Mouse (Mus musculus) CH12.LX (cell line): ENCODE results near the gene Ifit3. TPM values are rescaled to one million over a fixed set of nuclear protein-coding genes. Genes with fewer than 3 reads are reported as not detected.

Source experiments
- DNase-seq: peaks from one replicate; pipeline ENCODE4 v3.0.0-alpha.2; 2013; ENCODE audit errors: extremely low read depth
- H3K27ac ChIP-seq: 2 replicates; pipeline ENCODE4 v1.5.1; 2012; ENCODE audit warnings: low read depth, mild to moderate bottlenecking, control low read depth, moderate library complexity; ENCODE audit not compliant: insufficient read depth
- H3K27me3 ChIP-seq: replicated peaks from 2 replicates; pipeline ENCODE3; 2012; ENCODE audit warnings: inconsistent platforms
- H3K36me3 ChIP-seq, 2 experiments: replicated peaks in 1 of 2; 2 replicates each; pipeline versions ENCODE3 to v1.6.1; 2012; ENCODE audit warnings: inconsistent platforms in 1 of 2, low read length in 1 of 2, mild to moderate bottlenecking in 1 of 2, mixed read lengths in 1 of 2, moderate library complexity in 1 of 2; ENCODE audit not compliant: control insufficient read depth in 1 of 2, insufficient read depth in 1 of 2
- H3K4me1 ChIP-seq, 2 experiments: 2 replicates each; pipeline ENCODE4 v1.6.1; 2012; ENCODE audit warnings: inconsistent platforms in 1 of 2, moderate library complexity in 1 of 2; ENCODE audit not compliant: insufficient read depth in 2 of 2, control insufficient read depth in 1 of 2
- H3K4me2 ChIP-seq: 2 replicates; pipeline ENCODE4 v1.6.1; 2012; ENCODE audit warnings: low read depth, mild to moderate bottlenecking, control low read depth; ENCODE audit not compliant: poor library complexity, insufficient read depth, severe bottlenecking
- H3K4me3 ChIP-seq, 3 experiments: fragments of 150-350 bp in 1 of 3; sonication (generic) in 1 of 3; replicated peaks in 1 of 3; 2 replicates each; pipeline versions ENCODE3 to v1.5.1; 2011 to 2012; ENCODE audit warnings: low read depth in 2 of 3, low read length in 2 of 3, mild to moderate bottlenecking in 2 of 3, moderate library complexity in 2 of 3, control low read depth in 1 of 3, improper control_type of control experiment in 1 of 3, inconsistent platforms in 1 of 3, mixed read lengths in 1 of 3; ENCODE audit not compliant: poor library complexity in 1 of 3
- H3K79me2 ChIP-seq: replicated peaks from 2 replicates; pipeline ENCODE4 v1.6.1; 2012; ENCODE audit warnings: mild to moderate bottlenecking, moderate library complexity; ENCODE audit not compliant: control insufficient read depth, poor library complexity, insufficient read depth, severe bottlenecking; ENCODE audit errors: extremely low read depth
- H3K9ac ChIP-seq: 2 replicates; pipeline ENCODE4 v1.6.1; 2012; ENCODE audit warnings: low read depth, mild to moderate bottlenecking, control low read depth, moderate library complexity; ENCODE audit not compliant: insufficient read depth
- H3K9me3 ChIP-seq: replicated peaks from 2 replicates; pipeline ENCODE3; 2012; ENCODE audit warnings: low read length, inconsistent platforms, mixed read lengths
- BHLHE40 ChIP-seq: IDR thresholded peaks from 2 replicates; pipeline ENCODE4 v1.6.1; 2011; ENCODE audit warnings: mild to moderate bottlenecking, low read depth, low read length, improper control_type of control experiment
- CHD1 ChIP-seq: IDR thresholded peaks from 2 replicates; pipeline ENCODE4 v1.6.1; 2012; ENCODE audit warnings: low read depth, low read length, improper control_type of control experiment, inconsistent platforms
- ELF1 ChIP-seq: IDR thresholded peaks from 2 replicates; pipeline ENCODE4 v1.6.1; 2014; ENCODE audit warnings: low read depth, mild to moderate bottlenecking, inconsistent platforms, low read length, improper control_type of control experiment
- EP300 ChIP-seq: IDR thresholded peaks from 2 replicates; pipeline ENCODE4 v1.6.1; 2011; ENCODE audit warnings: low read length, improper control_type of control experiment
- ETS1 ChIP-seq: conservative IDR thresholded peaks from 2 replicates; pipeline ENCODE4 v1.6.1; 2012; ENCODE audit warnings: low read depth, mild to moderate bottlenecking, inconsistent platforms, low read length, improper control_type of control experiment, moderate library complexity
- HCFC1 ChIP-seq: IDR thresholded peaks from 2 replicates; pipeline ENCODE4 v1.6.1; 2012; ENCODE audit warnings: low read depth, mild to moderate bottlenecking, inconsistent platforms, low read length, improper control_type of control experiment
- JUN ChIP-seq: IDR thresholded peaks from 2 replicates; pipeline ENCODE4 v1.6.1; 2011; ENCODE audit warnings: low read depth, mild to moderate bottlenecking, low read length, improper control_type of control experiment, moderate library complexity; ENCODE audit not compliant: insufficient read depth
- JUND ChIP-seq: conservative IDR thresholded peaks from 2 replicates; pipeline ENCODE4 v1.6.1; 2011; ENCODE audit warnings: low read depth, low read length, improper control_type of control experiment
- MEF2A ChIP-seq: IDR thresholded peaks from 2 replicates; pipeline ENCODE4 v1.6.1; 2014; ENCODE audit warnings: low read depth, mild to moderate bottlenecking, inconsistent platforms, low read length, improper control_type of control experiment, borderline replicate concordance
- NRF1 ChIP-seq: IDR thresholded peaks from 2 replicates; pipeline ENCODE4 v1.6.1; 2014; ENCODE audit warnings: low read depth, mild to moderate bottlenecking, inconsistent platforms, low read length, improper control_type of control experiment, moderate library complexity
- PAX5 ChIP-seq: IDR thresholded peaks from 2 replicates; pipeline ENCODE4 v1.6.1; 2012; ENCODE audit warnings: low read length, inconsistent platforms, mixed read lengths
- POLR2AphosphoS2 ChIP-seq: IDR thresholded peaks from 2 replicates; pipeline ENCODE4 v1.6.1; 2011; ENCODE audit warnings: low read depth, low read length, improper control_type of control experiment
- RCOR1 ChIP-seq: conservative IDR thresholded peaks from 2 replicates; pipeline ENCODE4 v1.6.1; 2012; ENCODE audit warnings: low read depth, mild to moderate bottlenecking, inconsistent platforms, low read length, improper control_type of control experiment
- SIN3A ChIP-seq: IDR thresholded peaks from 2 replicates; pipeline ENCODE4 v1.6.1; 2012; ENCODE audit warnings: low read length, improper control_type of control experiment, inconsistent platforms
- SMC3 ChIP-seq: IDR thresholded peaks from 2 replicates; pipeline ENCODE4 v1.6.1; 2011; ENCODE audit warnings: low read depth, low read length, improper control_type of control experiment
- UBTF ChIP-seq: IDR thresholded peaks from 2 replicates; pipeline ENCODE4 v1.6.1; 2012; ENCODE audit warnings: low read depth, mild to moderate bottlenecking, inconsistent platforms, low read length, improper control_type of control experiment, moderate library complexity
- ZC3H11A ChIP-seq: IDR thresholded peaks from 2 replicates; pipeline ENCODE4 v1.6.1; 2012; ENCODE audit warnings: low read depth, mild to moderate bottlenecking, inconsistent platforms, low read length, improper control_type of control experiment
- ZKSCAN1 ChIP-seq: IDR thresholded peaks from 2 replicates; pipeline ENCODE4 v1.6.1; 2012; ENCODE audit warnings: low read depth, inconsistent platforms, low read length, improper control_type of control experiment, borderline replicate concordance
- ZNF384 ChIP-seq: IDR thresholded peaks from 2 replicates; pipeline ENCODE4 v1.6.1; 2012; ENCODE audit warnings: low read depth, low read length, improper control_type of control experiment, inconsistent platforms
- dilution Hi-C: fragments of 300-500 bp; cut with MboI; formaldehyde crosslinking; loops from 2 replicates; pipeline ENCODE4 v1.14.3; 2020; ENCODE audit warnings: low sequenced_read_pairs; ENCODE audit not compliant: extremely low pct_unique_long_range_greater_than_20kb, extremely low pct_ligation_motif_present
- in situ Hi-C: fragments of 300-500 bp; cut with MboI; formaldehyde crosslinking; loops from 3 replicates; pipeline ENCODE4 v1.14.3; 2019; ENCODE audit warnings: low sequenced_read_pairs, low pct_ligation_motif_present, low pct_unique_long_range_greater_than_20kb, mixed read lengths
- polyA plus RNA-seq: library from polyadenylated mRNA; unstranded; fragments of >175 nt; gene quantifications from 2 replicates; pipeline ENCODE4 v1.2.1, GENCODE M21; 2012; ENCODE audit warnings: low read depth; ENCODE audit not compliant: insufficient read length
- total RNA-seq, 2 experiments: library from RNA; depleted of rRNA; stranded (reverse); fragments of 300-350 nt in 1 of 2; fragments of >200 nt in 1 of 2; gene quantifications; 2 replicates each; pipeline ENCODE4 v1.2.3; 2012 to 2014

The Ifit3 gene
- total and polyA plus RNA-seq, 3 experiments: 0.08 to 1.0 (median 1.0) TPM

- no peak overlapping the region for H3K9ac ChIP-seq
- H3K4me2 ChIP-seq: no peak overlapping the region
- H3K4me1 ChIP-seq: no peaks in the 10 kb centered on the region
- in situ Hi-C loops: no loop called here
- no peak overlapping the region for H3K4me3 ChIP-seq
- H3K9me3 ChIP-seq: no peaks in the 10 kb centered on the region
- H3K27ac ChIP-seq: no peak overlapping the region
- no peaks in the 10 kb centered on the region for H3K36me3 ChIP-seq
- H3K79me2 ChIP-seq: no peaks in the 10 kb centered on the region
- H3K27me3 ChIP-seq: no peaks in the 10 kb centered on the region
- no peak for DNase-seq
- TF ChIP-seq ZC3H11A (no peak), RCOR1 (no peak), PAX5 (no peak), NRF1 (no peak), ZNF384 (no peak), ZKSCAN1 (no peak), EP300 (no peak), MEF2A (no peak), POLR2AphosphoS2 (no peak), UBTF (no peak), CHD1 (no peak), HCFC1 (no peak), ETS1 (no peak), SMC3 (no peak), JUN (no peak), JUND (no peak), BHLHE40 (no peak)
- TF ChIP-seq, all 38 proteins: peak for 0
- dilution Hi-C loops: no loop called here
Observed at GRCm38 (mm10) chr19:34624663-34625062, 41.3 kb downstream of the Ifit3 start.

GRCm38 (mm10) chr19:34627496-34627895 is 44.2 kb downstream of the Ifit3 start:
- DNase-seq: no peak
- dilution Hi-C loops (no loop called here), in situ Hi-C loops (no loop called here)
- Histone ChIP-seq H3K4me1 (no peaks in the 10 kb centered on the region), H3K36me3 (no peaks in the 10 kb centered on the region), H3K4me3 (no peak overlapping the region), H3K9me3 (no peaks in the 10 kb centered on the region), H3K4me2 (no peak overlapping the region), H3K27me3 (no peaks in the 10 kb centered on the region), H3K9ac (no peak overlapping the region), H3K27ac (no peak overlapping the region), H3K79me2 (no peaks in the 10 kb centered on the region)
- no peak for TF ChIP-seq ELF1
- TF ChIP-seq JUND: no peak
- no peak for TF ChIP-seq POLR2AphosphoS2
- TF ChIP-seq ETS1: no peak
- TF ChIP-seq JUN: no peak
- TF ChIP-seq ZNF384: no peak
- TF ChIP-seq SIN3A: no peak
